Mouse (Mus musculus) bone marrow, adult 2 months (tissue): ENCODE measurements at regions not wholly inside any gene's neighbourhood (a gene's known extent, or its start where the extent isn't known, plus 50 kb on each side); places are given as distances from the start of the nearest gene placed in this dataset.

Experiments
- CTCF ChIP-seq: fragments of 200-500 bp; IDR thresholded peaks from 2 replicates; pipeline ENCODE4 v1.5.1; 2011; ENCODE audit warnings: low read length, control low read depth; ENCODE audit not compliant: control insufficient read depth, insufficient read depth
- POLR2A ChIP-seq: fragments of 200-500 bp; IDR thresholded peaks from 2 replicates; pipeline ENCODE4 v1.6.1; 2011; ENCODE audit warnings: low read depth, mild to moderate bottlenecking, control low read depth, low read length, borderline replicate concordance; ENCODE audit not compliant: control insufficient read depth

DNA sequence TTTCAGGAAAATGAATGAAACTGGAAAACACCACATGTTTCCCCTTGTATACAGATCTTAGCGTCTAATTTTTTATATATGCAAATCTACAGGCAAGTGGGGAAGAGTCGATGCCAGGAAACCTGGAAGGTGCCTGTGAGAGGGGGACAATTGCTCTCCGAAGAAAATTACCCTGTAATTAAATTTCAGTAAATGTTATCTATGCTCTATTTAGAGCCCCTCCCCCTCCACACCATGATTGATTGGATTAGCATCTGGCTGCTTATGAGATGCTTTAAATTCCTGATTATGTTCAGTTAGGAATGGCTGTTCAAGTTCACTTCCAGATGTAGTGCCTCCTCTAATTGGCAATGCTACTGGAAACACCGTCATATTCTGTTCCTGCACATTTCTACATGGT, 325.0 kb downstream of the Slc30a10 start:
- TF ChIP-seq CTCF (no peak), POLR2A (no peak)
